ENCODE assay signal across 8 mouse cellular contexts in genomic region chr7:90041565-90042024, GRCm38 (mm10).
A peak's percentile ranks its signal among the peaks of the same experiment; 100 is the strongest.
DNase-seq lines count a peak whose midpoint lies in the region; ATAC-seq and TF ChIP-seq lines count a peak whose summit lies in the region.

No protein-coding gene starts in this region.

- no peak overlapping the region for H3K9ac ChIP-seq in lung, embryonic 16.5 days (ENCODE audit: low read length)
- no peak overlapping the region for H3K9ac ChIP-seq in intestine, postnatal 0 days (ENCODE audit: low read depth, low read length)

- H3K9me3 ChIP-seq in lung, embryonic 16.5 days (ENCODE audit: control insufficient read depth, low read length), result no peaks in the 10 kb centered on the region
- no peaks in the 10 kb centered on the region for H3K9me3 ChIP-seq in intestine, postnatal 0 days (ENCODE audit: control insufficient read depth)

- TF ChIP-seq POLR2A in lung, adult 2 months (IDR thresholded peaks at IDR 0.05; ENCODE audit: borderline replicate concordance, extremely low read depth, low read depth, low read length), result no peak
- no peak for TF ChIP-seq POLR2A in cortical plate, adult 2 months (IDR thresholded peaks at IDR 0.05; ENCODE audit: extremely low read depth, insufficient read depth, low read length)

- peak; percentile 77 for ATAC-seq in lung, embryonic 16.5 days (ENCODE audit: low read depth)
- ATAC-seq in intestine, postnatal 0 days, result peak; percentile 53

- DNase-seq in lung, adult 2 months, result no peak
- peak; percentile 52 for DNase-seq in lung, postnatal 25 days (ENCODE audit: low spot score)
- DNase-seq in cerebellum, adult 11-12 months, result no peak
- no peak for DNase-seq in ovary, postnatal 36 days (ENCODE audit: low spot score)
- DNase-seq in layer of hippocampus, adult 8-10 months (ENCODE audit: low spot score in 2 of 2), result no peak

- WGBS in lung, embryonic 16.5 days, result 37% methylated on average over 5 of the region's 5 CpGs
- WGBS in lung, adult 2 months, result 35% methylated on average over 5 of the region's 5 CpGs
- WGBS in intestine, postnatal 0 days, result 26% methylated on average over 5 of the region's 5 CpGs

- H3K4me3 ChIP-seq in lung, embryonic 16.5 days (ENCODE audit: low read length), result no peak overlapping the region
- no peak overlapping the region for H3K4me3 ChIP-seq in lung, adult 2 months (replicated peaks; ENCODE audit: extremely low read depth, low read depth, low read length)
- no peak overlapping the region for H3K4me3 ChIP-seq in cortical plate, adult 2 months (ENCODE audit: insufficient read depth, low read length)
- H3K4me3 ChIP-seq in intestine, postnatal 0 days (ENCODE audit: low read depth, low read length), result no peak overlapping the region

- H3K36me3 ChIP-seq in lung, embryonic 16.5 days (ENCODE audit: control insufficient read depth, insufficient read depth, low read length), result no peaks in the 10 kb centered on the region
- H3K36me3 ChIP-seq in intestine, postnatal 0 days (ENCODE audit: control insufficient read depth, insufficient read depth), result no peaks in the 10 kb centered on the region

- H3K4me1 ChIP-seq in lung, embryonic 16.5 days (replicated peaks; ENCODE audit: control insufficient read depth, insufficient read depth, low read length), result peaks cover 31% of the 10 kb centered on the region
- peaks cover 11% of the 10 kb centered on the region for H3K4me1 ChIP-seq in lung, adult 2 months (ENCODE audit: control insufficient read depth, insufficient read depth, low read length)
- no peaks in the 10 kb centered on the region; the same call in 1 of the 2 replicates for H3K4me1 ChIP-seq in cortical plate, adult 2 months (ENCODE audit: control insufficient read depth, insufficient read depth, low read length)
- peaks cover 14% of the 10 kb centered on the region; the same call in 1 of the 2 replicates for H3K4me1 ChIP-seq in intestine, postnatal 0 days (replicated peaks; ENCODE audit: control insufficient read depth, insufficient read depth, low read length)

- H3K27me3 ChIP-seq in lung, embryonic 16.5 days (ENCODE audit: control insufficient read depth, insufficient read depth, low read depth, low read length), result no peaks in the 10 kb centered on the region
- H3K27me3 ChIP-seq in intestine, postnatal 0 days (replicated peaks; ENCODE audit: control insufficient read depth, insufficient read depth, low read length), result no peaks in the 10 kb centered on the region

- no peak for TF ChIP-seq CTCF in lung, adult 2 months (IDR thresholded peaks at IDR 0.05; ENCODE audit: insufficient read depth, low read length)
- no peak for TF ChIP-seq CTCF in cortical plate, adult 2 months (IDR thresholded peaks at IDR 0.05; ENCODE audit: extremely low read depth, insufficient read depth, low read length)
- TF ChIP-seq CTCF in intestine, postnatal 0 days (IDR thresholded peaks at IDR 0.05; ENCODE audit: low read depth), result no peak

- H3K27ac ChIP-seq in lung, embryonic 16.5 days (ENCODE audit: low read length), result peak overlapping the region; percentile 82
- H3K27ac ChIP-seq in cortical plate, adult 2 months (ENCODE audit: insufficient read depth, low read length), result peak overlapping the region; percentile 64
- peak overlapping the region; percentile 57 for H3K27ac ChIP-seq in intestine, postnatal 0 days (ENCODE audit: low read depth, low read length)

- no peak overlapping the region for H3K4me2 ChIP-seq in lung, embryonic 16.5 days (ENCODE audit: low read depth, low read length)
- peak overlapping the region; percentile 13; the same call in 1 of the 2 replicates for H3K4me2 ChIP-seq in intestine, postnatal 0 days (replicated peaks; ENCODE audit: low read depth)
